Mouse (Mus musculus): ENCODE measurements around the gene Arhgap44. TPM values are rescaled to one million over a fixed set of nuclear protein-coding genes. Genes with fewer than 3 reads are reported as not detected.

The Arhgap44 gene
- polyA plus RNA-seq, 1 experiment from 2014 or later: 5.1 TPM

DNA sequence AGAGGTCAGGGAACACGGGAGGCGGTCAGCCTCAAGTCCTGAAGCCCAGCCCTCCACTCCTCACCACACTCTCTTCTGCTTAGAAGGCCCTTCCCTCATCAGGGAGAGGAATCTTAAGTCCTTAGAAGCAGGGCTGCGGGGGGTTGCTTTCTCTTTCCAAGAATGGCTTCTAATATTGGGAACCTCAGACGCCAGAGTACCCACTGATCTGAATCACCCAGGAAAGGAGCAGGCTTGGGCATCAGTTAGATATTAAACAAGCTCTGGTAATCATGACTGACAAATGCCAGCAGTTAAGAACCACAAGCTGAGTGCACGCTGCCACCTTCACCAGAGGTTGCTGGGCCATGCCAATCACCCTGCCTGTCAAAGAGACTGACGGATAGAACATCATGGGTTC lies 148.9 kb downstream of the Arhgap44 start:
- no peak for DNase-seq (ENCODE audit: low spot score)

DNA sequence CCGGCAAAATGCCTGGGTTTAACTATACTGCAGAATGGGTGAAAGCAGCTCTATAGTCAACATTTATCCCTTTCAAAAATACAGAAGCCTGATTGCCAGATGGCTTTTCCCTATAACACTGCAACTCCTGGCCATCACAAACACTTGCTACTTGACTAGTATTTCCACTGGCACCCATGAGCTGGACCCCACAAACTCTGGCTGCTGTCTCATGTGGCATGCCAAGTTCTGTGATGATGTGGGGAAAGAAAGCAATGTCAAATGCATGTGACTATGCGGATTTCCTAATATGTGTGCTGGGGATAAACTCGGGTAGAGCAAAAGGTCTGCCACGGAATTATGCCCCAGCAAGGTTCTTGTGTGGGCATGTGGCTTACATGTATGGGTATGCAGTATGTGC lies 156.7 kb downstream of the Arhgap44 start:
- no peak for DNase-seq (ENCODE audit: low spot score)

DNA sequence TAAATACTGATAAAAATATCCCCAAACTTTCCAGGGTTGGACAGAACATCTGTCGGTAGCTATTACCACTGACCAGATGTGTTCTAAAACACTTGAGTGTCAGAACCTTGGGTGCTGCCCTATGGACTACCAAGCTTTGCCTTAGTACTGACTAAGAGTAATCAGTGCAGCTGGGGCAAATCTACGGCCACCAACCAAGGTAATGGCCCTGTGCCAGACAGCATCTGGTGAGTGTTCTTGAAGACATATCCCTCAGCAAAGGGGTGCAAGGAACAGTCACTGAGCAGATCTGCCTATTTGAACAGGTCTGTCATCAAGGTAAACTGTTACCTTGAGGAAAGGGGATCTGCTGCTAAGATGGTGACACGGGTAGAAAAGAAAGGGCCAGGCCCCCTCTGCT lies 157.9 kb downstream of the Arhgap44 start:
- DNase-seq (ENCODE audit: low spot score): no peak

DNA sequence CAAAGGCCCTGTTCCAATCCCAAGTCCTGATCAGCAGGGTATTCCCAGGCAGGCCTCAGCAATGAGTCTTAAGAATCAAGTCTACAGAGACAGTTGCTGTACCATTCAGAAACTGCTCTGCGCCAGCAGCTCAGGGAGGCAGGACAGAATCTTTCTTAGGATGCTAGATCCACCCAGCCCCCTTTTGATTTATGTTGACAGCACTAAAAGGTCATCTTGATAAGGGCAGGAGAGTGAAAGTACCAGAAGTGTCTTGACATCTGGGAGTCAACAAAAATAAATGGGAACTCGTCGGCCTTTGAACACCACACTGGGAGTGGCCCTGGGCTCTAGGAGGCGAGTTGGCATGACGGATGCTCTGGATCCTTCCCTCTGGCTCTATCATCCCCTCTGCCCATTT lies 159.2 kb downstream of the Arhgap44 start:
- DNase-seq (ENCODE audit: low spot score): no peak

DNA sequence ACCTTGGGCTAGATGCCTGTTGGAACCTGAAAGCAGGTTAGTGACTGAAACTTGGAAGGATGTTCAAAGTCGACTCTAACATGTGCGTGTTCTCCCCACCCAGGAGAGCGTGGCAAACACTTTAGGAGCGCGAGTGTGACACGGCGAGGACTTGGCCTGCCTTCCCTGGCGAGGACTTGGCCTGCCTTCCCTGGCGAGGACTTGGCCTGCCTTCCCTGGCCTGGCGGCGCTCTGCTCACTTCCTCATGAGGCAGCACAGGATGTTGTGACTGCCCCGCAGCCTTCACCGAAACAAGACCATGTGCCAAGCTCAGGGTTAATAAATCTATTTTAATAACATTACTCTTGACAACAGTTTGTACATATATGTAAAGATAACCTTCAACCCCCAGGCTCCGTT lies 161.0 kb downstream of the Arhgap44 start:
- no peak for DNase-seq (ENCODE audit: low spot score)

DNA sequence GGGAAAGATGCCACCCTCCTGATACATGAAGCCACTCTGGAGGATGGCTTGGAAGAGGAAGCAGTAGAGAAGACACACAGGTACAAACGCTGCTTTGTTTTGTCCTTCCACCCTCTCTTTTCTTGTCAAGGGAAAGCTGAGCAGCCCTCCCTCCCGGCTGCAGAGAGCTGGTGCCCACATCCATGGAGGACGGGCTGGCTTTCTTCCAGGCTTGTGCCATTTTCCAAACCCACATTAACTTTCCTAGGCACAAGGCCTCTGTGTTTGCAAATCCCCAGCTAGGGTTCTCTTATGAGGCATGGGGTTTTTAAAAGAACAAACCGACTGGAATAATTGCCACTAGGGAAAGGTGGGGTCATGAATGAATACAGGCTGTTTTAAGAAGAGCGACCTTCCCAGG lies 163.1 kb downstream of the Arhgap44 start:
- DNase-seq (ENCODE audit: low spot score): no peak

DNA sequence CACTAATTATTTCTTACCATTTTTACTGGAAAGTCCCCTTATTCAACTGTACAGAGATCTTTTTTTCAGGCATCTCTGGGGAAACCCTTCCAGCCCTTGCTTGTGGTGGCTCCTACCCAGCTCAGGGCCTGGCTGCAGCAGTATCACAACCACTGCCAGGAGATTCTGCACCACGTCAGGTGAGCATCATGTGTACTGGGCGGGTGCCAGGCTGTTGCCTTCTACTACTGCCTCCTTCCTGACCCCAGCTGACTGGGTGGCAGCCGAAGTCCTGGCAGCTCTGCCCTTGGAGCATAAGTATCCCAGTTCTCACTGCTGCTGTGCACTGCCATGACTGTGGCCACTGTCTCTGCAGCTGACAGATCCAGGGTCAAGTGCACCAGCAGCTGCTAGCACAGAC lies 164.3 kb downstream of the Arhgap44 start:
- DNase-seq (ENCODE audit: low spot score): no peak

DNA sequence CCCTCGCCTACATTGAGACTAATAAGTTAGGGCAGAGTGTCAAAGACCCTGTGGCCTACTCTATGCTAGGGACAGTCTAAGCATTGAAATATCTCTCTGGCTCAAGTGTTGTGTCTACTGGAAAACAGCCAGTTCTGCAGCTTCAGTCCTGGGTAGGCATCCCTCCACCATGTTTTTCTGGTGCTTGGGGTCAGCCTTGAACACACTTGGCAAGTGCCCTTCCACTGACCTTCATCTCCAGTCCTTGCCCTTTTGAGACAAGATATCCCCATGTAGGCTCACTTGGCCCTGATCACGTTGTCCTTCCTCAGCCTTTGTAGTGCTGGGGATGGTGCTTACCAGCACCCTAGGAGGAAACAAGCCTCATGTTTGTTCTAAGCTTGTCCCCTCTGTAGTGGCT lies 174.2 kb downstream of the Arhgap44 start:
- no peak for DNase-seq (ENCODE audit: low spot score)

DNA sequence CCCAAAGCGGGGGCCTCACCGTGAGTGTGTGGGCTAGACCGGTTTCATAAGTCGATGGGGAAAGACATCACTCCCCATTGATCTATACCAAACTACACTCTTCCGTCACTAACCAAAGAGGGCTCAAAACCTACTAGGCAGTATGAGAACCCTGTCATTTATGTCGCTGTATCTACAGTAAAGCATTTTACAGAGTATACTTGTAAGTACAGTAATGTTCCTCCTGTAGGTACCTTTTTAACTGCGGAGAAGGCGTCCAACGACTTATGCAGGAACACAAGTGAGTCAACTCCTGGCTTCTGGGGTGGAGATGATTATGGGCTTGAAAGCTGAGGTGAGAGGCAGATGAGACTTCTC lies 183.3 kb downstream of the Arhgap44 start:
- no peak for DNase-seq (ENCODE audit: low spot score)

DNA sequence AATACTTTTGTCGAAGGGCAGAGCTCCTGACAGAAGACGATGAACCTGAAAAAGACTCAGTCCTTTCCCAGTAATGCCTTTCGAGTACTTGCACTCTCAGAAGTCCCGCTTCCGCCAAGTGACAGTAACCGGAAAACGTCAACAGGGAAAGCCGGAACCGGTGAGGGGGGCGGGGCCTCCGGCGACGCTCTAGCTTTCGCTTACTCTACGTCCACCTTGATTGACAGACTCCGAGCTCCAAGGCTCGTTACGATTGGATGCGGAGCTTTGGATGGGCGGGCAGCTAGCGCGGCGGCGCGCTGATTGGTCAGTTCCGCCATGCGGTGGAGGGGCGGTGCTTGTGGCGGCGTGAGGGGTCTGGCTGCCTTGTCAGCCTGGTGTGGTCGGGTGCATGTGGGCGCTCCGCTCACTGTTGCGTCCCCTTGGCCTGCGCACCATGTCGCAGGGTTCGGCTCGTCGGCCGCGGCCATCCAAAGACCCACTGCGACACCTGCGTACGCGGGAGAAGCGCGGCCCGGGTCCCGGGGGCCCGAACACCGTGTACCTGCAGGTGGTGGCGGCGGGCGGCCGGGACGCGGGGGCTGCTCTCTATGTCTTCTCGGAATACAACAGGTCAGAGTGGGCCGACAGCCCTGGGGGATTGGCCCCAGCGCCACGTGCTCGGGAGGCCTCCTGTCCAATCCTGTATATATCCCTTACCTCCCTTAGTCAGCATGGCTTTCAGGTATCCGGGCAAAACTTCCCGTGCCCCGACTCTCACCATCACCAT lies 183.9 kb downstream of the Arhgap44 start, which contains the start of gene Elac2:
Gene Elac2 (plus strand): TSS at position 319 of the 769 bp plus-strand sequence.
- DNase-seq (ENCODE audit: low spot score): peak; percentile 98

DNA sequence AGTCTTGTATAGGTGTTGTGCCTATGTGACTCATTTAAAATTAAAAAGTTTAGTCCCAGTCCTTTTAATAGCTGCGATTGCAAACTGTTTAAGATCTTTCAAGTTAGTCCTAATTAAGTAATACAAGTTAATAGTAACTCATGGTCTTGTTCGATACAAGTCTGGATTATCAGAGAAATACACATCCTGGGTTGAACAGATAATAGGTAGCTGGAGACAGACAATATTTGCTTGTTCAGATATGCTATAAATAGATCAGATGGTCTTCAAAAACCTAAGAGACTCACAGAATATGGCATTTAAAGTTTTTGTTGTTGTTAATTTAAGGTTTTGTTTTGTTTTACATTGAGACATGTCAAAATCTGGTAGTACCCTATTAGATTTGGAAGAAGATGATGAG lies 190.3 kb downstream of the Arhgap44 start:
- no peak for DNase-seq (ENCODE audit: low spot score)

DNA sequence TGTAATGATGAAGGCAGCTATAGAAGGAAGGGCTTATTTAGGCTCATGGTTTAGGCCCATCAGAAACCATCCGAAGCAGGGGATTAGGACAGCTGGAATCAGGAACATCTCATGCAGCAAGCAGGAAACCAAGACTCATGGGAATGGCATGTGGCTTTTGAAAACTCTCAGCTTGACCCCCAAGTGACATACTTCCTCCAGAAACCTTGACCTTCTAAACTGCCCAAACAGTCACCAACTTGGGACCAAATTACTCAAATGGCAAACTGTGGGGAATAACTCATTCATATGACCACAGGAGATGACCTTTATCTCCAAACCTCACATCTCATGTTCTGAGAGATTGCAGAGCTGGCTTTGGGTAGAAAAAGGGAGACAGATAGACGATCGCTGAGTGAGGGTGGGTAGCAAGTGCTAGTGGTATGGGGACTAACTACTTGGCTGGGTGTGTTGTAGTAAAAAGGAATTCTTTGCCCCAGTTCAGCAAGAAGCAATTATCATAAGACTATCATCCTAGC lies 191.2 kb downstream of the Arhgap44 start:
- no peak for DNase-seq (ENCODE audit: low spot score)

DNA sequence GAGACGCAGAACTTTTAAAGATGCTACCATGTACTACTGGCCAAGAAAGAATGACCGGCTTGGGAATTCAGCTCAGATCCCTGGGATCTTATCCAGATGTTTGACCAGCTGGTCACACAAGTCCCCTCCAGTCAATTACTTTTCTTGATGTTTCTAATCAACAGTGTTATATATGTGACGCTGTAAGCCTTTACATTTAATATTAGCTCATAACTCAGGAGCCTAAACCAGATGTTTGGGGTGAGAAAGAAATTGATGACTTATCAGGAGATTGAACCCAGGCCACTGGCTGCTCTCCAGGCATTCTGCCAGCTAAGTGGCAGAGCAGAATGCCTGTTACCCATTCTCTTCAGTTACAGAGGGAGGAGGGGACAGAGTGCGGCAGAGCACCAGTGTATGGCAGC lies 193.8 kb downstream of the Arhgap44 start:
- no peak for DNase-seq (ENCODE audit: low spot score)

DNA sequence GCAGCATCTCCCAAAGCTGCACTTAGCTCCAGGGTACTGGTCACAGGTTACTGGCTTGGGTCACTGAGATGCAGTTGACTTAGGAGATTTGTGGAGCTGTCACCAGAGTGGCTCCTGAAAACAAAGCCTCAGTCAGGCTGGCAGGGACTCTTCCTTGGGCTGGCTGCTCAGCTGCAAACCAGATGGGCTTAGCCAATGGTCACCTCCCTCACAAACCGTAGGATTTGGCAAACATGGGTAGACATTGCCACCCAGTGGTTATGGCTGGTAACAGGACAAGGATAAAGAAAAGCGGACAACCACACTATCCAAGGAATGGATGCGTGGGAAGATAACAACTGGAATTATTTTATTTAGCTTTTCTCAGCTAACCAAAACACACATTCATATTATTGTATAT lies 194.3 kb downstream of the Arhgap44 start:
- peak; percentile 36 for DNase-seq (ENCODE audit: low spot score)

DNA sequence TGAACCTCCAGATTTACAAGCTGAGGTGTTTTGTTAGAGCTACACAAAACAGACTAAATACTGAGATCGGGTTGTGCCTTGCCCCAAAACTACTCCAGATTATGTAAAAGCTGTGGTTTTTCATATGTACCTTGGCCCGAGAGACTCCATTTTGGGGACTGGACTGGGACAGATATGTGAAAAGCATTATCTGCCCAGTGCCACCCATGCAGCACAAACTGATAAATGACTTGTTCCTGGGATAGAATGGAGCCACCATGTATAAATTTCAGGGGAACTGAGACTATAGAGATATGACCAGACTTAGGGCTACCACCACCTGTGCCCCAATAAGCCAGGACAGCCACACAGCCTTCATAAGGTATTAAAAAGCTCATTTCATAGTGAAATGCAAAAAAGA lies 200.1 kb downstream of the Arhgap44 start:
- no peak for DNase-seq (ENCODE audit: low spot score)

DNA sequence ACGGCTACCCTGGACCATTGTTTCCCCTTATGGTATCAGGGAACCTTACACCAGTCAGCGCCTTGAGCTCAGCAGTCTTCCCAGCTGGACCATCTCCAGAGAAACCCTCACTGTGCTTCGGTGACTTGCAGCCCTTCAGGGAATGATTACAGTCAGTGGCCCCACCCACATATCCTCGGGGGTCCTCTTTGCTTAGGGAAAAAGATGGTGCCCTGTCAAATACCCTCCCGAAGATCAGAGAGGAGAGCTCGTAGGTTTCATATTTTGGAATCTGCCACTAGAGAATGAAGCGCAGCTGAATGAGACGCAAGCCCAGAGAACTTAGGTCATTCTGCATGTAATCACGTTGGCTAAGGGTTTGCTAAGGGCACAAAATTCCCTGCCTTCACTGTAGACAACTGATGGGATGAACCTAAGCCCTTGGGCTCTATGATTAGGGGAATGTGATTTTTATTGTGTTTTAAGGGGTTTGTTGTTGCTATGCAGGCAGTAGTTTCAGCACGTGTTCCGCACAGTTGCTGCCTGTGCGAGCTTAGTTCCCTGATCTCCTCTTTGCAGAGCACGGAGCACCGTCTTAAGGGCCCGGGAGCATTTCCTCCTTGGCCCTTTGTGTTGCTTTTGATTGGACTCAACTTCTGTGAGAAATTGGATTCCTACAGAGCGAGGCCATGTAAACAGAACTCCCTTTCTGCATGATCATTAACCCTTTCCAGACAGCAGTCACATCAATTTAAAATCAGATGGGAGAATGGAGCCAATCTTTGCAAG lies 205.6 kb downstream of the Arhgap44 start:
- DNase-seq (ENCODE audit: low spot score): no peak

Small RNA genes lying within 50 kb of the gene (microRNA-seq; reads per million reads assigned to microRNA genes)
- gene Gm25991 (ENCODE audit: borderline number of aligned reads): not detected

Other genes starting within 250 kb of the Arhgap44 start
- 24.5 and 26.9 TPM in 2 replicates for gene Elac2, start 183.9 kb downstream of the Arhgap44 start, polyA plus RNA-seq (2015; fragmentation: Nextera tagmentation; extraction: Ambion mirVana)
- 0.17 TPM in 1 of 2 replicates, not detected in the other for gene 1700086D15Rik, start 3.1 kb downstream of the Arhgap44 start, polyA plus RNA-seq (2015; fragmentation: Nextera tagmentation; extraction: Ambion mirVana)
- gene Myocd, start 107.0 kb upstream of the Arhgap44 start, polyA plus RNA-seq (2015; fragmentation: Nextera tagmentation; extraction: Ambion mirVana): 0.05 and 0.15 TPM in 2 replicates

All from thymus, postnatal 0 days (tissue).